Mouse (Mus musculus): ENCODE data around the gene Sh3pxd2a.

Gene Sh3pxd2a

DNA sequence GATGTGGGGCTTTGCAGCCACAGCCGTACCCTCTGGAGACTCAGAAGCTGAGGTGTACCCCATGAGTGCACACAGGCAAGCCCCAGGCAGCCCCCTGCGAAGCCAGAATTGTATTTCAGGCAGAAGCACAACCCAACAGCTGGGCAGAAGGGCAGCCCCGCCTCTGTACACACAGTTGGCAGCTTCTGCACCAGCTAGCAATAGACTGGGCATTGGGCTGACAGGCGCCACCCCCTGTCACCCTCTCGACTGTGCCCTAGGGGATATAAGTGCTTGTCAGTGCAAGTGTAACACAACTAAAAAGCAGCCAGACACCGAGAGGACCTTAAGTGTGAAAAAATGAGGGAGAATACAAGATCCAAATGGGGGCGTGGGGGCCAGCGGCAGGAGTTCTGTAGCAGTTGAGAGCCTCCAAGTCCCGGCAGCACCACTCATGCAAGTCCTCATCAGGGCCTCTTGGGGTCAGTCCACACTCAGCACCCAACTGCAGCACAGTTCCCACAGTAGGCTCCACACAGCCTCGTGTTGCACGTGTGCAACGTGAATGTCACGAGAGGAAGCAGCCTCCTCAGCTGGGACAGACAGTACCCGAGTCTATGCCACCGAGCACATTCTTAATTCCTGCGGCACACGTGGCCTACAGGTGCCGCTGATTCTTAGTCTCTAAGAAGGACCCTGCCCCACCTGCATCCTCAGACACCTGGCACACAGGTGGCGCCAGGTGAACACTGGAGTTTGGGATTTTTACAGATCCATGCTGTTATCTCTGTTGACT, 147.7 kb downstream of the Sh3pxd2a start:
- DNase-seq (ENCODE audit: extremely low spot score, low read depth, low spot score), result no peak

DNA sequence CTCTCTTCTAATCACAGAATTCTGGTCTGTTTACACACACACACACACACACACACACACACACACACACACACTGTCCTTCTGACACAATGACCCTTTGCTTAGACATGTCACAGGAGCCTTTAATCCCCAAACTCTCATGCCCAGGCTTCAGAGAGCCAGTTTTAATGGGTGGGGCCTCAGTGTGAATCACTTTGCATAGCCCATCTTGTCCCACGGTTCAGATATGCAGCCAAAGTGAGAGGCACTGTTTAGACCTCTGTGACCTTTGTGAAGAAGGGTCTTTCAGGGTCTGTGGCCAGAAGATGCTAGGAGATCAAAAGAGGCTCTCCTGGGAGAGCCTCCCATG, 148.3 kb downstream of the Sh3pxd2a start:
- DNase-seq (ENCODE audit: extremely low spot score, low read depth, low spot score), result no peak

DNA sequence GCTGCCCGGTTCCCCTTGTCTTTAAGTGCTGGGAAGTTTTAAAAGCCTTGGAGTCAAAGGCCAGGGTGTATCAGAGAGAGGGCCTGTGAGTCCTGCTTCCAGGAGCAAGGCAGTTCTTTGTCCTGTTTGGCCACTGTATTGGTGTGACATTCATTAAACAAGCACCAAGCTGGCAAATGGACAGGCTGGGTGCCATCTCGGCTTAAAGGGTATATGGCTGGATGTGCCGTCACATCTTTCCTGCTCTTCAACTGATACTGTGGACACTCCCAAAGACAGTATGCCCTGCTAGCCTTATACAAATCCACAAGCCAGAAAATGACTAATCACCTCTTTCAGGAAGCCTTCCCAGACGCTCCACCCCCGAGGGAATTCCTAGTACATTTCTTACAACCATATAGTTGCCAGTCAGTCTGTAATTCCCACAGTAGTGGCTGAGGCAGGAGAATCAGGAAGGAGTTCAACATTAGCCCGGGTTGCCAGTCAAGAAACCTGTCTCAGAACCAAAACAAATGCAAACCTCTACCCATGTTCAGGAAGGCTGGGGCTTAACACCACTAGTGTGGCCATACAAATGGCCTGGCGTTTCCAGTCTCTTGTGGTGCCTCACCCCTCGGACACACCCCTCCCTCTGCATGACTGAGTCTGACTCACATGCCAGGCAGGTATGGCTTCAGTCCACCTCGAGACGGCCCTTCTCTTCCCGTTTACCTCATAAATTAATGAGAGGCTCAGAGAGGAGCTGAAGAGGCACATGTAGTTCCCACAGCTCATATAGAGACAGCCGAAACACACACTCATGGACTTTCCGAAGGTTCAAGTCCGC, 148.9 kb downstream of the Sh3pxd2a start:
- DNase-seq (ENCODE audit: extremely low spot score, low read depth, low spot score), result no peak

- DNase-seq (ENCODE audit: extremely low spot score, low read depth, low spot score), result no peak
Measured at GRCm38 (mm10) chr19:47314076-47314941, 149.9 kb downstream of the Sh3pxd2a start.

GRCm38 (mm10) chr19:47313387-47314075, 150.7 kb downstream of the Sh3pxd2a start:
- DNase-seq (ENCODE audit: extremely low spot score, low read depth, low spot score), result no peak

DNA sequence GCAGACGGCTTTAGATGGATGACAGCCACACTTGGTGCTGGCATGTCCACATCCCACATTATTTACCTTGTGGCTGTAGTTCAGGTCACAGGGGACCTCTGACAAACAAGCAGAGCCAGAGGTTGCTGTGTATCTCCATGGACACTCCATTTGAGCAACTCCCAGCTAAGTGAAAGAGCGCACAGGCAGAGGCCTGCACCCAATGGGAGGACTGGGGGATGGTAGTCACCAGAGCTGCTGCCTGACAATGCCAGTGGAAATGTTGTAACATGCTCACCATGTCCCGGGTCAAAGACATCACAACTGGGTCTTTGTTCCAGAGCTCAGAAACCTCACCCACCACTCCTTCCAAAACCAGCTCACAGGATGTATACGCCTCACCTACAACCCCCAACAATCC, 153.0 kb downstream of the Sh3pxd2a start:
- no peak for DNase-seq (ENCODE audit: extremely low spot score, low read depth, low spot score)

GRCm38 (mm10) chr19:47309824-47310223, 154.4 kb downstream of the Sh3pxd2a start:
- no peak for DNase-seq (ENCODE audit: extremely low spot score, low read depth, low spot score)

DNA sequence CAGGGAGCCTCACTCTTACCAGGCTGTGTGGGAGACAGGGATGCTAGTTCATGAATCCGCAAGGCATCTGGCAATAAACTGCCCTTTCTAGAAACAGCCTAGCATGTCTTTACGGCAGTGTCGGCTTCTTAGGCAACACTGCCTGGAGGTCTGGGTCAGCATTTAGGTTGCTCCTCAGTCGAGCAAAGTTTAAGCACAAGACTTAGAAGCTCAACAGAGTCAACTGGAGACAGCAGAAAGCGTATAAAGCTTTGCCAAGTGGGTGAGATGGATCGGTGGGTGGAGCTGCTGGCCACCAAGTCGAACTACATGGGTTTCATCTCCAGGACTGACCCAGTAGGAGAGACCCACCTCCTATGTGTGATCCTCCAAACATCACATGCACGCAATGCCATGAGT, 157.3 kb downstream of the Sh3pxd2a start:
- no peak for DNase-seq (ENCODE audit: extremely low spot score, low read depth, low spot score)

DNA sequence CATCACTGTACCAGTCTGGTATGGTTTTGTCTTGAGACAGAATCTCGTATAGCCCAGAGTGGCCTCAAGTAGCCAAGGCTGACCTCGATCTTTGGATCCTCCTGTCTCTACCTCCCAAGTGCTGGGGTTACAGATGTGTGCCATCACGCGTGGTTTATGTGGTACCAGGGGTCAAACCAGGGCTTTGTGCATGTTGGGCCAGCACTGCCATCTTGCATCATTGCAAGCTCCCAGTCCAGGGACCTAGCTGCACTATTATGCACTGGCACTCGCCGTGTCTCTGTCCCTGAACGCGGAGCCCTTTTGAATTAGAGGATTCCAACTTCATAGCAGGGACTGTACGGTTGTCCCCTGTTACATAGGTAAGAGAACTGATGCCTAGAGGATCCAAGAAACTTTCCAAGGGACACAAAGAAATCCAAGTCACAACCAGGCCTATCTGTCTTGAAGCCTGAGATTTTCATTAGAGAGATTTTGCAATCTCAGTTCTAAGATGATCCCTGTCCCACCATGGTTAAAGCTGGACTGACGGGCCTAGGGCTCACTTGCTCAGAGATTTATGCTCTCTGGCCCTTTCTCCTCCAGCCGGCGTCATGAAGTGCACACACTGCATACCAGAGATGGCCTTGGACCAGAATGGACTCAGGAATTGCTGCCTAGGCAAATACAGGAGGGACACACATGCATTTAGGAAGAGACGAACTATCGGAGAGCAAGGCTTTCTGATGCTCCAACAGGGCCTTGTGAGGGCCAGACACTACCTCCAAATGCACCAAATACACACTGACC, 157.9 kb downstream of the Sh3pxd2a start:
- DNase-seq (ENCODE audit: extremely low spot score, low read depth, low spot score), result no peak

- no peak for DNase-seq (ENCODE audit: extremely low spot score, low read depth, low spot score)
Measured at GRCm38 (mm10) chr19:47305401-47305800, 158.8 kb downstream of the Sh3pxd2a start.

GRCm38 (mm10) chr19:47304170-47304745, 159.9 kb downstream of the Sh3pxd2a start:
- DNase-seq (ENCODE audit: extremely low spot score, low read depth, low spot score), result no peak

DNA sequence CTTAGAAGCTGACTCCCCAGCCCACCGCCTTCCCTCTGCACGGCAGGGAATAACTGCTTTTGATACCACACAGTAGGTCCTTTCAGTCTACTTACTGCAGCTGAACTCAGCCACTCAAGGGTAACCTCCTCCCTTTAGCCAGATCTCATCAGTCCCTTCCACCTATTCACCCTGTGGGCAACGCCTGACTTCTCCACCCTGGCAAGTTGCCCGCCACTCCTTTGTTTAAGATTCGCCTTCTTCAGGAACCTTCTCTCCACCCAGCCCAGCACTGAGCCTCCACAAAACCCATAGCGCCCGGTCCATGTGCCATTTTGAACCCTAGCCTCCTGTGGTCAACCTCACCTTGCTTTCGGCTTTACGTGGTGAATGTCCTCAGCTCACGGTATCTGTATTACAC, 161.1 kb downstream of the Sh3pxd2a start:
- no peak for DNase-seq (ENCODE audit: extremely low spot score, low read depth, low spot score)

GRCm38 (mm10) chr19:47302191-47302852, 161.9 kb downstream of the Sh3pxd2a start:
- DNase-seq (ENCODE audit: extremely low spot score, low read depth, low spot score), result no peak

- no peak for DNase-seq (ENCODE audit: extremely low spot score, low read depth, low spot score)
Measured at GRCm38 (mm10) chr19:47301303-47302190, 162.7 kb downstream of the Sh3pxd2a start.

GRCm38 (mm10) chr19:47298100-47298499, 166.1 kb downstream of the Sh3pxd2a start:
- no peak for DNase-seq (ENCODE audit: extremely low spot score, low read depth, low spot score)

- no peak for DNase-seq (ENCODE audit: extremely low spot score, low read depth, low spot score)
Measured at GRCm38 (mm10) chr19:47292451-47292951, 171.7 kb downstream of the Sh3pxd2a start.

GRCm38 (mm10) chr19:47291307-47292080, 172.7 kb downstream of the Sh3pxd2a start:
- DNase-seq (ENCODE audit: extremely low spot score, low read depth, low spot score), result no peak

Measured in hindlimb bud, embryonic 11.5 days (tissue).